Mouse (Mus musculus): ENCODE data around the gene Yars. TPM values are rescaled to one million over a fixed set of nuclear protein-coding genes. Genes with fewer than 3 reads are reported as not detected.
A peak's percentile ranks its signal among the peaks of the same experiment; 100 is the strongest.

Gene Yars
- polyA plus RNA-seq, 1 experiment from 2014 or later, result 115 TPM

- Histone ChIP-seq H3K4me2 (ENCODE audit: low read depth) (no peak within 1 kb of the TSS), H3K27me3 (ENCODE audit: control insufficient read depth, insufficient read depth, low read length) (no peaks in the 10 kb centered on the region), H3K4me3 (ENCODE audit: low read depth, low read length) (no peak within 1 kb of the TSS), H3K9me3 (ENCODE audit: control insufficient read depth, low read length) (no peaks in the 10 kb centered on the region), H3K4me1 (ENCODE audit: control insufficient read depth, insufficient read depth, low read length) (peaks cover 10% of the 10 kb centered on the region), H3K27ac (ENCODE audit: low read depth, low read length) (no peak within 1 kb of the TSS), H3K36me3 (ENCODE audit: control insufficient read depth, insufficient read depth, low read length) (no peaks in the 10 kb centered on the region), H3K9ac (ENCODE audit: low read length) (0 out of 2 replicates have a peak within 1 kb of the TSS, but pooled peaks have one; percentile 1)
- DNase-seq (ENCODE audit: low spot score), result no peak
- ATAC-seq (ENCODE audit: insufficient read depth, low FRiP score, low TSS enrichment), result no peak
- WGBS, result 27% methylated on average over 2 of the region's 4 CpGs
Measured at GRCm38 (mm10) chr4:129261196-129261595, 71.6 kb downstream of the Yars start, which contains the start of gene C77080. C77080 (minus strand) TSS chr4:129261404.

DNA sequence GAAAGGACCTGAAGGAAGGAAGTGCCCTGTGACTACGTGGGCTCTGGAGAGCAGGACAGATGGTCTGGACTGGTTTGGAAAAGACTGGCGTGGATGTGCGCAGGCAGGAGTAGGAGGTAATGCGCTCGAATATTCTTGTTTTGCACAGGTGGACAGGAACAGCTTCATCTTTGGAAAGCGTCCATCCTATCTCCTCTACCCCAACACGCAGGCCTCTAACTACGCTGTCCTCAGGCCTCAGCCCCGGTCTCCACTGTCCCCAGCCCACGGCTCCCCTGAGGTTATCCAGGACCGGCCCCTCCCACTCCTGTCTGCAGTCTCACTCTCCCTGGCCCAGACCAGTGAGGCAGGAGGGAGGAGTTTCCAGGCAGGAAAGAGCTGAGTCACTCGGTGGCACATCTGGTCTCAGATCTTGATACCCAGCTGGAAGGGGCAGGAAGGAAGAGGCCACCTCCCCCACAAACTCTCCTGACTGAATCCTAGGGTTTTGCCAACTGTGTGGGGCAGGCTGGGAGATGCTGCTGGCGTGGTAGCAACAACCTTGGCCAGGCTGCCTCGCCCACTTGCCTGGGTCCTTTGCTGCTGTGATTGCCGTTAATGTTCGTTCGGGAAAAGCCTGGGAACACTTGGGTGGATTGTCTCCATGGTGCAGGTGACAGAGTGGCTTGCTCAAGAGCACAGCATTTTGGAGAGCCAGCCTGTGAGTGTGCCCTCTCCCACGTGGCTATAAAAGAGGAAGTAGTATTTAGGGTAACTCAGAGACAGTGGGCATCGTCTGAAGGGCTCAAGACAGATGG, 73.9 kb downstream of the Yars start:
- DNase-seq (ENCODE audit: low spot score), result no peak
- no peak overlapping the region for H3K27ac ChIP-seq (ENCODE audit: low read depth, low read length)
- H3K36me3 ChIP-seq (ENCODE audit: control insufficient read depth, insufficient read depth, low read length), result no peaks in the 10 kb centered on the region
- peaks cover 8% of the 10 kb centered on the region for H3K4me1 ChIP-seq (ENCODE audit: control insufficient read depth, insufficient read depth, low read length)
- no peaks in the 10 kb centered on the region for H3K27me3 ChIP-seq (ENCODE audit: control insufficient read depth, insufficient read depth, low read length)
- ATAC-seq (ENCODE audit: insufficient read depth, low FRiP score, low TSS enrichment), result no peak
- WGBS, result 36% methylated on average over 19 of the region's 19 CpGs
- H3K4me3 ChIP-seq (ENCODE audit: low read depth, low read length), result no peak overlapping the region
- H3K9ac ChIP-seq (ENCODE audit: low read length), result 0 out of 2 replicates have a peak overlapping the region, but pooled peaks have one; percentile 10
- H3K9me3 ChIP-seq (ENCODE audit: control insufficient read depth, low read length), result no peaks in the 10 kb centered on the region
- H3K4me2 ChIP-seq (ENCODE audit: low read depth), result no peak overlapping the region

GRCm38 (mm10) chr4:129266191-129266590, 76.6 kb downstream of the Yars start:
- Histone ChIP-seq H3K4me2 (ENCODE audit: low read depth) (no peak overlapping the region), H3K27me3 (ENCODE audit: control insufficient read depth, insufficient read depth, low read length) (no peaks in the 10 kb centered on the region), H3K36me3 (ENCODE audit: control insufficient read depth, insufficient read depth, low read length) (no peaks in the 10 kb centered on the region), H3K4me3 (ENCODE audit: low read depth, low read length) (no peak overlapping the region), H3K9ac (ENCODE audit: low read length) (no peak overlapping the region), H3K27ac (ENCODE audit: low read depth, low read length) (no peak overlapping the region), H3K9me3 (ENCODE audit: control insufficient read depth, low read length) (no peaks in the 10 kb centered on the region), H3K4me1 (ENCODE audit: control insufficient read depth, insufficient read depth, low read length) (peaks cover 5% of the 10 kb centered on the region; the same call in 1 of the 2 replicates)
- no peak for ATAC-seq (ENCODE audit: insufficient read depth, low FRiP score, low TSS enrichment)
- 95% methylated on average over 4 of the region's 4 CpGs for WGBS
- no peak for DNase-seq (ENCODE audit: low spot score)

DNA sequence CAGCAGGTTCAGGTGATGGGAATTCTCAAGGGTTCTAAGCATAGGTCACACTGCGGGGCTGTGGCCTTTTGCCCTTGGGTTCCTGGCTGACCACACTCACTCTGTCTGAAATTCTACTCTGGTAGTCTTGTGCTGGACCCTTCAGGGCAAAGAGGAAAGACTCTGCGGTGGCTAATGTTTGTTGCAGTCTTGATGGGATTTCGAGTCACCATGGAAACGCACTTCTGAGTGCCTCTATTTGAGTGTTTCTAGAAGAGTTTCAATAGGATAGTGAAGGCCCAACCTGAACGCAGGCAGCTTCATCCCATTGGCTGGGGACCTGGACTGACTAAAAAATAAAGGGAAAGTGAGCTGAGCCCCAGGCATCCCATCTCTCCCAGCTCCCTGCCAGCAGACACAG, 77.3 kb downstream of the Yars start:
- H3K9ac ChIP-seq (ENCODE audit: low read length), result no peak overlapping the region
- no peak overlapping the region for H3K27ac ChIP-seq (ENCODE audit: low read depth, low read length)
- H3K4me1 ChIP-seq (ENCODE audit: control insufficient read depth, insufficient read depth, low read length), result peaks cover 5% of the 10 kb centered on the region; the same call in 1 of the 2 replicates
- no peaks in the 10 kb centered on the region for H3K9me3 ChIP-seq (ENCODE audit: control insufficient read depth, low read length)
- H3K4me2 ChIP-seq (ENCODE audit: low read depth), result no peak overlapping the region
- ATAC-seq (ENCODE audit: insufficient read depth, low FRiP score, low TSS enrichment), result no peak
- no peaks in the 10 kb centered on the region for H3K36me3 ChIP-seq (ENCODE audit: control insufficient read depth, insufficient read depth, low read length)
- no peak overlapping the region for H3K4me3 ChIP-seq (ENCODE audit: low read depth, low read length)
- WGBS, result 77% methylated on average over 5 of the region's 5 CpGs
- DNase-seq (ENCODE audit: low spot score), result no peak
- no peaks in the 10 kb centered on the region for H3K27me3 ChIP-seq (ENCODE audit: control insufficient read depth, insufficient read depth, low read length)

DNA sequence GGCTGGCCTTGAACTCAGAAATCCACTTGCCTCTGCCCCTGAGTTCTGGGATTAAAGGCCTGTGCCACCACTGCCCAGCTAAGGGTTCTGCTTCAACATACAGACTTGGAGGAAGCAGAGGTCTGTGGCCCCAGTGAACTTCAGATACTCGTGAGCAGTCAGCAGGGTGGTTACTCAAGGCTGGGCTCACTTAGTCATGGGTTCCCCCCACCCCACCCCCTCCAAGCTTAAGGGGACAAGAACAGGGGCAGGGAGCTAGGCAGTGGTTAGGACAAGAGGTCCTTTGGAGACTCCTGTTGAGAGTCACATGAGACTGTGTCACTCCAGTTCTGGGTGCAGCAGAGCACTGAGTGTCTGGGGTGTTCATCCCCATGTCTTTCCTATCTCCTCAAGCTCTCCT, 79.1 kb downstream of the Yars start:
- no peak overlapping the region for H3K4me3 ChIP-seq (ENCODE audit: low read depth, low read length)
- 41% methylated on average over 1 of the region's 1 CpGs for WGBS
- DNase-seq (ENCODE audit: low spot score), result no peak

More for the DNA sequence above, 79.1 kb downstream of the Yars start:
- Histone ChIP-seq H3K27me3 (ENCODE audit: control insufficient read depth, insufficient read depth, low read length) (no peaks in the 10 kb centered on the region), H3K9ac (ENCODE audit: low read length) (no peak overlapping the region), H3K9me3 (ENCODE audit: control insufficient read depth, low read length) (no peaks in the 10 kb centered on the region), H3K4me1 (ENCODE audit: control insufficient read depth, insufficient read depth, low read length) (peaks cover 2% of the 10 kb centered on the region; the same call in 1 of the 2 replicates), H3K36me3 (ENCODE audit: control insufficient read depth, insufficient read depth, low read length) (no peaks in the 10 kb centered on the region), H3K4me2 (ENCODE audit: low read depth) (no peak overlapping the region), H3K27ac (ENCODE audit: low read depth, low read length) (no peak overlapping the region)
- no peak for ATAC-seq (ENCODE audit: insufficient read depth, low FRiP score, low TSS enrichment)

Other genes with a start within 250 kb of the Yars start
- gene Azin2, start 227.3 kb upstream of the Yars start, polyA plus RNA-seq (2014; fragmentation: Nextera tagmentation; extraction: Ambion mirVana), result 12.9 and 14.6 TPM in 2 replicates
- gene Ak2, start 197.8 kb upstream of the Yars start, polyA plus RNA-seq (2014; fragmentation: Nextera tagmentation; extraction: Ambion mirVana), result 133 and 134 TPM in 2 replicates
- 11.8 and 13.6 TPM in 2 replicates for gene Rnf19b, start 131.5 kb upstream of the Yars start, polyA plus RNA-seq (2014; fragmentation: Nextera tagmentation; extraction: Ambion mirVana)
- 1.5 TPM in 2 replicates for gene Tmem54, start 84.2 kb upstream of the Yars start, polyA plus RNA-seq (2014; fragmentation: Nextera tagmentation; extraction: Ambion mirVana)
- gene Hpca, start 67.7 kb upstream of the Yars start, polyA plus RNA-seq (2014; fragmentation: Nextera tagmentation; extraction: Ambion mirVana), result 7.2 and 8.9 TPM in 2 replicates
- gene Fndc5, start 52.8 kb upstream of the Yars start, polyA plus RNA-seq (2014; fragmentation: Nextera tagmentation; extraction: Ambion mirVana), result 23.5 and 26.2 TPM in 2 replicates
- 21.3 and 21.5 TPM in 2 replicates for gene S100pbp, start within 50 bp of the Yars start, polyA plus RNA-seq (2014; fragmentation: Nextera tagmentation; extraction: Ambion mirVana)
- gene C77080, start 71.6 kb downstream of the Yars start, polyA plus RNA-seq (2014; fragmentation: Nextera tagmentation; extraction: Ambion mirVana), result 3.9 and 4.3 TPM in 2 replicates
- gene Sync, start 97.9 kb downstream of the Yars start, polyA plus RNA-seq (2014; fragmentation: Nextera tagmentation; extraction: Ambion mirVana), result 1.3 and 1.6 TPM in 2 replicates
- gene Rbbp4, start 145.6 kb downstream of the Yars start, polyA plus RNA-seq (2014; fragmentation: Nextera tagmentation; extraction: Ambion mirVana), result 483 and 511 TPM in 2 replicates
- gene Zbtb8os, start 145.9 kb downstream of the Yars start, polyA plus RNA-seq (2014; fragmentation: Nextera tagmentation; extraction: Ambion mirVana), result 36.7 and 42.4 TPM in 2 replicates
- gene Zbtb8a, start 188.4 kb downstream of the Yars start, polyA plus RNA-seq (2014; fragmentation: Nextera tagmentation; extraction: Ambion mirVana), result 6.7 and 7.4 TPM in 2 replicates

All from neural tube, embryonic 11.5 days (tissue).